Mouse (Mus musculus) liver, embryonic 12.5 days (tissue): Measurements from ENCODE around the gene Hist3h2ba. TPM values are rescaled to one million over a fixed set of nuclear protein-coding genes. Genes with fewer than 3 reads are reported as not detected.

ENCODE experiments used
- ATAC-seq: fragments of 200-750 bp; cut with Nextera tagmentation; 2 replicates; pipeline ENCODE4 v1.8.0; 2017; ENCODE audit warnings: moderate number of reproducible peaks, mild to moderate bottlenecking, moderate library complexity
- H3K27ac ChIP-seq: fragments of 300-500 bp; sonication (generic); 2 replicates; pipeline ENCODE4 v1.5.1; 2016; ENCODE audit warnings: mild to moderate bottlenecking
- H3K27me3 ChIP-seq: fragments of 300-500 bp; sonication (generic); replicated peaks from 2 replicates; pipeline ENCODE4 v1.6.1; 2016; ENCODE audit warnings: mild to moderate bottlenecking, moderate library complexity
- H3K36me3 ChIP-seq: fragments of 300-500 bp; sonication (generic); 2 replicates; pipeline ENCODE4 v1.6.1; 2016; ENCODE audit warnings: mild to moderate bottlenecking, moderate library complexity
- H3K4me1 ChIP-seq: fragments of 300-500 bp; sonication (generic); 2 replicates; pipeline ENCODE4 v1.6.1; 2016
- H3K4me2 ChIP-seq: fragments of 300-500 bp; sonication (generic); 2 replicates; pipeline ENCODE4 v1.6.1; 2016; ENCODE audit warnings: mild to moderate bottlenecking, moderate library complexity
- H3K4me3 ChIP-seq: fragments of 300-500 bp; sonication (generic); 2 replicates; pipeline ENCODE4 v1.5.1; 2016; ENCODE audit warnings: mild to moderate bottlenecking, moderate library complexity
- H3K9ac ChIP-seq: fragments of 300-500 bp; sonication (generic); 2 replicates; pipeline ENCODE4 v1.6.1; 2016; ENCODE audit warnings: mild to moderate bottlenecking, moderate library complexity
- H3K9me3 ChIP-seq: fragments of 300-500 bp; sonication (generic); replicated peaks from 2 replicates; pipeline ENCODE4 v1.6.1; 2016; ENCODE audit warnings: mild to moderate bottlenecking, moderate library complexity
- WGBS: fragments of 180-500 bp; shearing (Covaris S2); methylation state at CpG from one replicate; pipeline ENCODE4 v1.1.7; 2016; ENCODE audit not compliant: insufficient replicate concordance; 5-methylcytosine and 5-hydroxymethylcytosine counted together
- polyA plus RNA-seq: library from polyadenylated mRNA; unstranded; fragments of >200 nt; fragmentation: Nextera tagmentation; extraction: Ambion mirVana; gene quantifications from 2 replicates; pipeline ENCODE4 v1.2.1, GENCODE M21; 2016

The Hist3h2ba gene
- polyA plus RNA-seq, 1 experiment from 2014 or later, result 5.7 TPM

DNA sequence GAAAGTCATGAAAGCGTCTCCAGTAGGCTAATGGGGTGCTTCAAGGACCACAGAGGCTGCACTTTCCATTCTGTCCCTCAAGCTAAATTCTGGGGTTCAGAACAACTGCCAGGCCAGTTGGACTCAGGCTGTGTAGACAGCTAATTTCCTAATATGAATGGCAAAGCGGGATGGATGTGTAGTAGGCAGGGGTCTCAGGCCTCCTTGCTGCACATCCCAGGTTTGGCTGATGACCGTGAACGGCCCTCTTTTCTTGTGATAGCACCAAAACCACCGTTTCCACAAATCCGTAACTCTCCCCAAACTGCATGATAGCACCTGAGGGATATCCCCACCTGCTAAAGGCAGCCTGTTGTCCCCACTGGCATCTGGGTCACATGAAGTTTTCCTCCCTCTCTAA lies 9.8 kb downstream of the Hist3h2ba start:
- peak overlapping the region; percentile 95 for H3K4me2 ChIP-seq
- peaks cover 8% of the 10 kb centered on the region; the same call in 1 of the 2 replicates for H3K9me3 ChIP-seq
- WGBS, result 80% methylated on average over 6 of the region's 6 CpGs
- no peak for ATAC-seq
- H3K27ac ChIP-seq, result peak overlapping the region; percentile 15; the same call in 1 of the 2 replicates
- peaks cover 25% of the 10 kb centered on the region for H3K36me3 ChIP-seq
- H3K4me3 ChIP-seq, result peak overlapping the region; percentile 63
- H3K27me3 ChIP-seq, result peaks cover 26% of the 10 kb centered on the region
- peaks cover 55% of the 10 kb centered on the region for H3K4me1 ChIP-seq
- H3K9ac ChIP-seq, result peak overlapping the region; percentile 72

DNA sequence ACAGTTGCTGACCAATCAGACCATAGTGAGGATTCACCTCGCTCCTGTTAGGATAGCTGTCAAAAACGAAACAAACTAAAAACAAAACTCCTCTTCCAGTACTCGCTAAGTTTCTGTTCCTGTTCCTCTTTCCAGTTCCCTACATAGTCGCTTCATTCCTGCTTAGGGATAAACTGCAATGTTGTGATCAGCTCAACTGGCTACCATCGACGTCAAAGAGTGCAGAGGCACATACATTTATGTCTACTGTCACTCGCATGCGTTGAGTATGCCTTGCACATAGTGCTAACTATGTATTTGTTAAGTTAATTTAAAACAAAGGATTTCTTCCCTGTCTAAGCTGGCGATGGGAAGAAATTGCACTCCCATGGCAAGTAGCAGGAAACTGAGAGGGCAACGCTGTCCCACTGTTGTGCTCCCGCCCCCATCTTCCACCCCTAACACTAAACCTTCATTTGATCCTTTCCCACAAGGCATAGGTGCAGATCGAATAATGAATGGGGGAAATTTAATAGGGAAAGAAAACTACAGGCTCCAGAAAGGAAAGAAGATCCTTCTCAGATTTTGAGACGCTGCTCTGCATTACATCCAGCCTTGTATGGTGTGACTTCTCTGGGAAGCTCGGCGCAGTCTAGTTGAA lies 10.6 kb downstream of the Hist3h2ba start:
- peak overlapping the region; percentile 72 for H3K9ac ChIP-seq
- WGBS, result 17% methylated on average over 15 of the region's 15 CpGs
- H3K27ac ChIP-seq, result peak overlapping the region; percentile 69
- H3K4me2 ChIP-seq, result peak overlapping the region; percentile 95
- peak overlapping the region; percentile 63 for H3K4me3 ChIP-seq
- no peak for ATAC-seq
- H3K27me3 ChIP-seq, result peaks cover 33% of the 10 kb centered on the region
- H3K4me1 ChIP-seq, result peaks cover 55% of the 10 kb centered on the region
- peaks cover 8% of the 10 kb centered on the region; the same call in 1 of the 2 replicates for H3K9me3 ChIP-seq
- H3K36me3 ChIP-seq, result peaks cover 25% of the 10 kb centered on the region

DNA sequence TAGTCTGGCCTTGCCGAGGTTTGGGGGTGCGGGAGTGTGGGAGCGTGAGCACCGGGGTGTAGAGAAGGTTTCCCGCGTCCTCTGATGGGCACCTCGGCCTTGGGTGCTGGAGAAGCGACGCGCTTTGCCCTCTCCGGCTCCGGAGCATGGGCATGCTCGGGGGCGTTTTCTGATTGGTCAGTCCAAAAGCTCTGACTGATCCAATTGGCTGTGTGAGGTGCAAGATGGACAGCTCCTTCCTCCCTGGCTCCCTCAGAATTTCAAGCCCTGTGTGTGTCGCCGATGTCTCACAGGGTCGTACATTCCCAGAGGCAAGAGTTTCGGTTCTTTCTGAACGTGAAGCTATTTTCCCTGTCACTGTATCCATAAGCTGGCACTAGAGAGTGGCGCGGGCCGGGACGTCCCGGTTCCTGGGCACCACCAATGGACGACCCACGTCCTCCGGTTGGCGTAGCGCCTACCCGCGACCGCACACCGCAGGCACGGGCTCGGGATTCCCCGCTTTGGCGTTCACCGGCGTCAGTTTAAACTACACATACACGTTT lies 11.3 kb downstream of the Hist3h2ba start:
- H3K27ac ChIP-seq, result peak overlapping the region; percentile 69
- H3K9ac ChIP-seq, result peak overlapping the region; percentile 72
- 3% methylated on average over 40 of the region's 40 CpGs for WGBS
- ATAC-seq, result peak; percentile 89
- peak overlapping the region; percentile 95 for H3K4me2 ChIP-seq
- peaks cover 40% of the 10 kb centered on the region for H3K27me3 ChIP-seq
- H3K9me3 ChIP-seq, result peaks cover 8% of the 10 kb centered on the region; the same call in 1 of the 2 replicates
- peak overlapping the region; percentile 63 for H3K4me3 ChIP-seq
- peaks cover 25% of the 10 kb centered on the region for H3K36me3 ChIP-seq
- peaks cover 60% of the 10 kb centered on the region for H3K4me1 ChIP-seq

DNA sequence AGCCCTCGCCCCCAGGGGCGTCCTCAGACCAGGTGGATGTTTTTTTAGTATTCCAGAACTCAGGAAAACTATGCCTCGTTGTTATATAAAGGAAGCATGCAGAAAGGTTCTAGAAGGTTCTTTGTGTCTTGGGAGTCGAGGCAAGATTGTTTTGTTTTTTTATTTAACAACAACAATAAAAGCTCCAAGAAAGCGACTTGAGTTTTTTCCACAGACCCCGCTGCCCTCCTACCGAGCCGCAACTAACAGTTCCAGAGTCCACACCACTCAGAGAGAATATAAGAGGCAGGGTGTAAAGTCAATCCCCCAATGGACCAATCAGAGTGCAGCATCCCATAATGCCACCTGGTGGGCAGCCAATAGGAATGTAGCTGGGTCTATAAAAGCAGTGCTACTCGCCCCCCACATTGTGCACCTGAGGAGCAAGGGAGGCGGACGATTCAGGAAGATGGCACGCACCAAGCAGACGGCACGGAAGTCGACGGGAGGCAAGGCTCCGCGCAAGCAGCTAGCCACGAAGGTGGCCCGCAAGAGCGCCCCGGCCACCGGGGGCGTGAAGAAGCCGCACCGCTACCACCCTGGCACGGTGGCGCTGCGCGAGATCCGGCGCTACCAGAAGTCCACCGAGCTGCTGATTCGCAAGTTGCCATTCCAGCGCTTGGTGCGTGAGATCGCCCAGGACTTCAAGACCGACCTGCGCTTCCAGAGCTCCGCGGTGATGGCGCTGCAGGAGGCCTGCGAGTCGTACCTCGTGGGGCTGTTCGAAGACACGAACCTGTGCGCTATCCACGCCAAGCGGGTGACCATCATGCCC lies 12.9 kb downstream of the Hist3h2ba start:
- peaks cover 66% of the 10 kb centered on the region for H3K4me1 ChIP-seq
- no peak overlapping the region for H3K27ac ChIP-seq
- H3K9ac ChIP-seq, result no peak overlapping the region
- 45% methylated on average over 50 of the region's 50 CpGs for WGBS
- H3K36me3 ChIP-seq, result peaks cover 19% of the 10 kb centered on the region
- no peak overlapping the region for H3K4me3 ChIP-seq
- H3K4me2 ChIP-seq, result peak overlapping the region; percentile 24
- ATAC-seq, result no peak
- H3K9me3 ChIP-seq, result peaks cover 8% of the 10 kb centered on the region; the same call in 1 of the 2 replicates
- peaks cover 43% of the 10 kb centered on the region for H3K27me3 ChIP-seq

DNA sequence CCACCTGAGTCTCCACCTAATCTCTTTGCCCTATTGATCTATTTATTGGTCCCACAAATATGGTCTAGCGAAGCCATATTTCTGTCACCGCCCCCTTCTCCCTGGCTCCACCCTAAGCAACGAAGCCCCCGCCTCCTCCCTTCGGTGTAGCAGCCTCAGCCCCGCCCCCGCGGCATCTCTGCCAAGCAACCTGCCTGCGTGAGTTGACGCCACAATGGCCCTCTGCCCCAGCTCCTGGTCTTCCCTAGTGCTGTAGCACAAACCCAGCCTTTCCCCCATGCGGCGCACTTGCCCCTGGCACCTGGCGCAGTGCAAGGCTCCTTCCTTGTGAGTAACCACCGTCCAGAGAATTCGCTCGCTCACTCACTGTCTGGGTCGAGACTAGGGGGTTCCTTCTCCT lies 14.8 kb downstream of the Hist3h2ba start:
- Histone ChIP-seq H3K9me3 (peaks cover 8% of the 10 kb centered on the region; the same call in 1 of the 2 replicates), H3K9ac (no peak overlapping the region), H3K4me3 (no peak overlapping the region), H3K4me2 (peak overlapping the region; percentile 28; the same call in 1 of the 2 replicates), H3K27ac (no peak overlapping the region), H3K36me3 (peaks cover 5% of the 10 kb centered on the region), H3K27me3 (peaks cover 43% of the 10 kb centered on the region), H3K4me1 (peaks cover 53% of the 10 kb centered on the region)
- 35% methylated on average over 17 of the region's 17 CpGs for WGBS
- no peak for ATAC-seq

DNA sequence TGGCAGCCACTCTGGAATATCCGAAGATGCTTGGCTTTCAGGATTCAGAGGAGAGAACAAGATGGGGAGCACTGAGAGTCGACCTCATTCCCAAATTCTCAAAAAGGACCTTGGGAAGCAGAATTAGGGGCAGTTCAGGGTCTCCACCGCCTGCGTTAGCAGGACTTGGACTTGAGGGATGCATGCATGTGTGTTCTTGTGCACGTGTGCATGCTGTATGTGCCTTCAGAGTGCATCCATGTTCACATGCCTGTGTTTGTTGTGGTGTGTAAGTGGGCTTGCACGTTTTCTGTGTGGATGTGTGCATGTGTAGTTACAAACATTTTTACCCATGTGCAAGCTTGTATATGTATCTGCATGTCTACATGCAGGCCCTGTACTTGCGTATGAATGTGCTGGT lies 15.5 kb downstream of the Hist3h2ba start:
- ATAC-seq, result no peak
- Histone ChIP-seq H3K9me3 (peaks cover 8% of the 10 kb centered on the region; the same call in 1 of the 2 replicates), H3K36me3 (peaks cover 7% of the 10 kb centered on the region; the same call in 1 of the 2 replicates), H3K4me2 (no peak overlapping the region), H3K27me3 (peaks cover 43% of the 10 kb centered on the region), H3K4me3 (no peak overlapping the region), H3K4me1 (peaks cover 53% of the 10 kb centered on the region), H3K9ac (no peak overlapping the region), H3K27ac (no peak overlapping the region)
- 68% methylated on average over 7 of the region's 7 CpGs for WGBS

DNA sequence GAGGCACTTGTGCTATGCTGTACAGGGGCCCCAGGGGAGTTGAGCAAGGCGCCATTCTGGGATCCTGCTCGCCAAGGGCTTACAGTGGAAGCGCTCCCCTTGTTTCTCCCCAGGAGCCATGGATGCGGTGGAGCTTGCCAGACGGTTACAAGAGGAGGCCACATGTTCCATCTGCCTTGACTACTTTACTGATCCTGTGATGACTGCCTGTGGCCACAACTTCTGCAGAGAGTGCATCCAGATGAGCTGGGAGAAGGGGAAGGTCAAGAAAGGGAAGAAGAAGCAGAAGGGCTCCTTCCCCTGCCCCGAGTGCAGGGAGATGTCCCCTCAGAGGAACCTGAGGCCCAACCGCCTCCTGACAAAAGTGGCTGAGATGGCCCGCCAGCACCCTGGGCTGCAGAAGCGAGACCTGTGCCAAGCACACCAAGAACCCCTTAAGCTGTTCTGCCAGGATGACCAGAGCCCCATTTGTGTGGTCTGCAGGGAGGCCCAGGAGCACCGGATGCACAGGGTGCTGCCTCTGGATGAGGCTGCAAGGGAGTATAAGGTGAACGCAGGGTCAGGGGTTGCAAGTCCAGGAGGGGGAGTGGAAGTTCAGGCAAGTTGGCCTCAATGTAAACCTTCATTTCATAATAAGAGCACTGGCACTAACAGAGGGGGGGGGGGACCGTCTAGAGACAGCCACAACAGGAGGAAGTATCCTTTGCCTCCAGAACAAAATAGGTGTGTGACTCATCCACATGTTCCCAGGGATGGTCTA lies 16.5 kb downstream of the Hist3h2ba start:
- Histone ChIP-seq H3K9ac (no peak overlapping the region), H3K4me3 (no peak overlapping the region), H3K36me3 (peaks cover 14% of the 10 kb centered on the region), H3K27me3 (peaks cover 43% of the 10 kb centered on the region), H3K4me1 (peaks cover 57% of the 10 kb centered on the region), H3K4me2 (0 out of 2 replicates have a peak overlapping the region, but pooled peaks have one; percentile 21), H3K9me3 (peaks cover 8% of the 10 kb centered on the region; the same call in 1 of the 2 replicates), H3K27ac (no peak overlapping the region)
- peak; percentile 35; the same call in 1 of the 2 replicates for ATAC-seq
- 36% methylated on average over 12 of the region's 12 CpGs for WGBS

DNA sequence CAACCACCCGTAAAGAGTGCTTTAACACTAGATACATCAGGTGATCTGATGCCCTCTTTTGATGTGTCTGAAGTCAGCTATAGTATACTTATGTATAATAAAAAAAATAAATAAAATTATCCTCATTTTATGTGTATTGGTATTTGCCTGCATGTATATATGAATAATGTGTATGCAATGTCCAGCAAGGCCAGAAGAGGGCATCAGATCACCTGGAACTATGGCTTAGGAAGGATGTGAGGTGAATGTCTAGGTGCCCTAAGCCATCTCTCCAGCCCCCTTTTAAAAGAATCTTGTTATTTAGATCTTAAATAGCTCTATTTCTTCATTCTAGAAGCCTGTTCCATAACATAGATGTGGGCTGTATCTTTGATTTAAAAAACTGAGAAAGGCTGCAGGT lies 18.6 kb downstream of the Hist3h2ba start:
- Histone ChIP-seq H3K27ac (no peak overlapping the region), H3K9me3 (no peaks in the 10 kb centered on the region), H3K9ac (no peak overlapping the region), H3K36me3 (peaks cover 36% of the 10 kb centered on the region), H3K4me3 (no peak overlapping the region), H3K4me1 (peaks cover 53% of the 10 kb centered on the region), H3K4me2 (no peak overlapping the region), H3K27me3 (peaks cover 29% of the 10 kb centered on the region)
- 77% methylated on average over 1 of the region's 1 CpGs for WGBS
- no peak for ATAC-seq

DNA sequence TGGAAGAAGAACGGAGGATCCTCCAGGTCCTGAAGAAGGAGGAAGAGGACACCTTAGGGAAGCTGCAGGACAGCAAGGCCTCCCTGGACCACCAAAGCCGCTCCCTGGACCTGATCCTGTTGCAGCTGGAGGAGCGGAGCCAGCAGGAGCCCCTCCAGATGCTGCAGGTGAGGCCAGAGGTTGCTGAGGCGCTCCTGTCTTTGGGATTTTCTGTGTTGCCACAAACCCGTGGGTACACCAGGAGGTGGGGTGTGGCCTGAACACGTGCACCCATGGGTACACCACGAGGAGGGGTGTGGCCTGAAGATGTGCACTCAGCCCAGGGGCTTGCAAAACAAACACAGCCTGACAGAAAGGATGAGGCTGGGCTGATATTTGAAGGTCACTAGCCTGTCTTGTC lies 19.8 kb downstream of the Hist3h2ba start:
- Histone ChIP-seq H3K27ac (no peak overlapping the region), H3K4me1 (peaks cover 48% of the 10 kb centered on the region)
- ATAC-seq, result no peak

DNA sequence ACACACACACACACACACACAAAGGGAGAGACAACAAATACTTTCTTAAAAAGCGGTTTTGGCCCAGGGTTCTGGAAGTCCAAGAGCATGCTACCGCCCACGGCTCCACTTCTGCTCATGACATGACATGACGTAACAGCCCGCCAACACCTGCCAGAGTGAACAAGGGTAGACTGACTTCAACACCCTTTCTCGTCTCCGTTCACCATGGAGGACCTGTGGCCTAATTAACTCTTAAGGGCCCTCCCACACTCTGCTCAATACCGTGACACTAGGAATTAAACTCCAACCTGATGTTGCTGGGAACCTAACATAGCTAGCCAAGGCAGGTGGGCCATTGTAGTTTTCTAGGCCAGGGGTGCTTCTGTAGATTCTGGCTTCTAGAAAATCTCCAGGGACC lies 20.3 kb downstream of the Hist3h2ba start:
- Histone ChIP-seq H3K27me3 (peaks cover 13% of the 10 kb centered on the region), H3K4me1 (peaks cover 49% of the 10 kb centered on the region), H3K9me3 (no peaks in the 10 kb centered on the region), H3K9ac (no peak overlapping the region), H3K4me3 (no peak overlapping the region), H3K36me3 (peaks cover 40% of the 10 kb centered on the region), H3K27ac (no peak overlapping the region), H3K4me2 (no peak overlapping the region)
- no peak for ATAC-seq
- 76% methylated on average over 8 of the region's 8 CpGs for WGBS

More for the DNA sequence above, 19.8 kb downstream of the Hist3h2ba start:
- no peak overlapping the region for H3K4me3 ChIP-seq
- H3K9me3 ChIP-seq, result no peaks in the 10 kb centered on the region
- H3K36me3 ChIP-seq, result peaks cover 40% of the 10 kb centered on the region
- 58% methylated on average over 7 of the region's 7 CpGs for WGBS
- H3K27me3 ChIP-seq, result peaks cover 17% of the 10 kb centered on the region
- H3K9ac ChIP-seq, result no peak overlapping the region
- no peak overlapping the region for H3K4me2 ChIP-seq

DNA sequence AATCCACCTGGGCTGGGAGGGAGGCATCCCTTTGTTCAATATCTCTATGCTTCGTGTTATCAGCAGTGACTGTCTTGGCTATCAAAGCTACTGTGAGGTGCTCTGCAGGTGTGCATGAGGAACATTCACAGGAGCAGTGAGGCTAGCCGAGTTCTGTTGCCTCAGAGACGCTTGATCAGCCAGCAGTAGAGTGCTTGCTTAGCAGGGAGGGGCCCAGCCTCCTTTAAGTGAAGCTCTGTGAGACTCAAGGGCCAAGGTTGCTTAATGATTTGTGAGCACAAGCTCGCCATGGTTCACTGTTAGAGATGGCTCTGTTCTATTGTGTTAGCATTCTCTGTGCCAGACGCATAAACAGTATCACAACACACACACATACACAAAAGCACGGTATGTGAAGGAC lies 20.9 kb downstream of the Hist3h2ba start:
- H3K4me2 ChIP-seq, result no peak overlapping the region
- WGBS, result 71% methylated on average over 6 of the region's 6 CpGs

More for the DNA sequence above, 20.9 kb downstream of the Hist3h2ba start:
- Histone ChIP-seq H3K36me3 (peaks cover 45% of the 10 kb centered on the region), H3K9me3 (no peaks in the 10 kb centered on the region), H3K27ac (no peak overlapping the region), H3K9ac (no peak overlapping the region), H3K27me3 (0 out of 2 replicates have a peak, but pooled peaks cover 7% of the 10 kb centered on the region), H3K4me1 (peaks cover 54% of the 10 kb centered on the region), H3K4me3 (no peak overlapping the region)
- ATAC-seq, result no peak
